Mouse (Mus musculus) liver, adult 2 months (tissue): ENCODE data around the gene Cux1.

Source experiments
- CTCF ChIP-seq: fragments of 200-500 bp; IDR thresholded peaks from 2 replicates; pipeline ENCODE4 v1.5.1; 2011; ENCODE audit warnings: low read depth, low read length, control low read depth
- POLR2A ChIP-seq: fragments of 200-500 bp; IDR thresholded peaks from 2 replicates; pipeline ENCODE4 v1.6.1; 2011; ENCODE audit warnings: low read length, control low read depth; ENCODE audit not compliant: insufficient read depth; ENCODE audit errors: extremely low read depth

- no peak for TF ChIP-seq POLR2A
- no peak for TF ChIP-seq CTCF
Measured at GRCm38 (mm10) chr5:136226246-136226876, 340.9 kb downstream of the Cux1 start.
